Mouse (Mus musculus) left cerebral cortex, postnatal 4 days (tissue): ENCODE measurements around the gene Rec8. TPM values are rescaled to one million over a fixed set of nuclear protein-coding genes. Genes with fewer than 3 reads are reported as not detected.

Experiments used
- DNase-seq: peaks from one replicate; pipeline ENCODE4 v3.0.0-alpha.2; 2022
- intact Hi-C: fragments of 180-260 bp; cut with DNase I; formaldehyde crosslinking; loops from one replicate; pipeline ENCODE4 v1.15.1; 2025
- total RNA-seq, 2 experiments: library from RNA; stranded (reverse); gene quantifications; 2 replicates each; pipeline ENCODE4 v1.2.3; 2021

Rec8 gene
- total RNA-seq, 2 experiments from 2014 or later: 2.6 to 3.8 TPM

DNA sequence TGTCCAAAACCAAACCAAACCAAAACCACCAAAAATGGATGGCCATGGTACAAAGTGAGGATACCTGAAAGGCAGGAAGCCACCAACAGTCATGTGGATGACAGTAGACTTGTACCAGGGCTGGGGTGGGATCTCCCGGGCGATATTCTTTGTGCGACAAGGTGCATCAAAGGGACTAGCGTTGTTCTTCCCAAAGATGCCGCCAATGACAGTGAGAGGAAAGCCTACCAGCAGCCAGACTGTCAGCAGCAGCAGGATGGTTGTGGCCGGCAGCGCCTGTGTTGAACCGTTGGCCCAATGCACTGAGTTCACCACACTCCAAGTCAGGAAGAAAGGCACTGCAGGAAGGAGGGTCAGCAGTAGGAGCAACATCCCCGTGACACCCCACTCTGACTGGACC lies 20.0 kb downstream of the Rec8 start, which contains the start of gene Gm49378:
TSS of gene Gm49378 (minus strand) at position 101 of the 400 bp plus-strand sequence.
- intact Hi-C loops: no loop called here
- DNase-seq: no peak

DNA sequence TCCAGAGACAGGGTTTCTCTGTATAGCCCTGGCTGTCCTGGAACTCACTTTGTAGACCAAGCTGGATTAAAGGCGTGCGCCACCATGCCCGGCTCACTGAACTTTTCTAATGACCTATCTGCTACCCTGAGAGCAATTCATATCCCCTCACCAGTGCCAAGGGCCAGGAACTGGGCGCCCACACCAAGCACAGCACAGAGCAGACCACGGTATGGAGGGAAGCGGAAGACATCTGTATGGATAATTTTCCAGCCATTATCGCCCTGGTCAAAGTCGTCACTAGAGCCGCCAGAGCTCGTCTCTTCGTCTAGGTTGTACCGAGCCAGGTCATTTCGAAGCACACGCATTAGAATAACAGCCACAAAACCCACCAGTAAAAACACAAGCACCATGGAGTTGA lies 23.0 kb downstream of the Rec8 start:
- intact Hi-C loops: no loop called here
- DNase-seq: no peak

DNA sequence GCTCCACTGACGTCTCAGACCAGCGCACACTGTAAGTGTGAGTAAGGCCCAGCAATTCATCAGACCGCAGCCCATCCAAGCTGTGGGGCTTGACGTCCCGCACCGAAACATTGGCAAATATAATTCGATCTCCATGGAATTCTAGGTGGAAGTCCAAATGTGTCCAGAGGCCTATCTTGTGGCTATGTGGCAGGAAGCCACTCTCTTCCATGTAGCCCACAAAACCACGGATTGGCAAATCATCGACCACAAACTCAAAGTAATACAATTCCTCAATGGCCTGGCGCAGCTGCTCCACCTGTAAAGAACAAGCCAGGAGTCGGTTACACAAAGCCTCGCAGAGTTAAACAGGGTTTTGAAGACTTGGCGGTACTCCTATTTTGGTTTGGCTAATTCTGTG lies 23.5 kb downstream of the Rec8 start:
- no peak for DNase-seq
- intact Hi-C loops: no loop called here

DNA sequence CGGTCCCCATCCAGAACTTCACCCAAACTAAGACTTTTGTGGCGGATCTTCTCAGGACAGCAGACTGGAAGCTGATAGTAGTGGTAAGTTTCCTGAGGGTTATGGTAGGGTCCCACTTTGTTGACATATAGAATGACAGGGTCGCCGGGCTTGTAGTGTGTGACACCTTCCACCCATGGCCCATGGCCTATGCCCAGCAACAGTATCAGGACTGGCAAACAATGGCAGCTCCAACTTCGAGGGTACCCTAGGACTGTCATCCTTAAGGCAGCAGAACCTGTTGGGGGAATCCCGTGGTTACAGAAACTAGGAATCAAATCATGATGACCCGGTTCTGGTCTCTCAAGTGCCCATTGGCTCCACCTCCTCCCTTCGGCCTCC lies 24.8 kb downstream of the Rec8 start:
- intact Hi-C loops: no loop called here
- DNase-seq: no peak

DNA sequence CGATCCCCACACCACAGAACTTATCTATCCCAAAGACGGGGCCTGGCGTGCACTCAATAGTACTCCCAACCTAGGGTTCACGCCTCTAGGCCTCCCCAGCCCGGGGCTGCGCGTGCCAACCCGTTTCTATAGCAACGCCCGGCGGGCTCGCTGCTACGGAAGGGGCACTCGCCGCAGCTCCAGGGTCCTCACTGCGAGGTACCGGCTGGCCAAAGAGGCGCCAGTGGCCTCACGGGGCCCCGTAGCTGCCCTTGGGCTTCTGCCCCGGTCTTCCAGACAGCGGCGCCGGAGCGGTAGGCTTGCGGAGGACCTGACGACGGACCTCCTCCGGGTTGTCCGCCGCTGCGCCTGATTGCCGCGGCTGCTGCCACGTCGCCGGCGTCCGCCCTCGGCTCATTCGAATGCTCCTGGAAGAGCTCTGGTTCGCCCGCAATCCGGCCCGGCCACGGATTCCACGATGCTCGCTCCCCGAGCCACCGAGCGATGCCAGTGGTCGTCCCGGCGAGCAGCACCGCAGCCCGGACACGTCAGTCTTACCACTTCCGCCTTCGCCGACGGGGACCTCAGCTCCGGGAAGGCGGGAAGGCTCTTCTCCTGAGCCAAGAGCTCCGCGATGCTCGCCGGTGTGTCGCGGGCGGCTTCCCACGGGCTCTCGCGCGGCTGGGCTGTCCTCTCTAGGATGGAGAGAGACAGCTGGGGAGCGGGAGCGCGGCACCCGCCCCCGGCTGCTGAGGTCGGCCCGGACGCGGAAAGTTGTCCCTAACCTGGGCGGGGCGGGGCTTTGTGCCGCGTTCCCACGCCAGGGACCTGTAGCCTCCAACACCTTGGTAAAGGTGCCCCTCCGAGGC lies 25.4 kb downstream of the Rec8 start, which contains the start of gene Tm9sf1:
TSS of gene Tm9sf1 (minus strand) at position 747 of the 848 bp plus-strand sequence.
- intact Hi-C loops: no loop called here
- DNase-seq: peak; percentile 80

DNA sequence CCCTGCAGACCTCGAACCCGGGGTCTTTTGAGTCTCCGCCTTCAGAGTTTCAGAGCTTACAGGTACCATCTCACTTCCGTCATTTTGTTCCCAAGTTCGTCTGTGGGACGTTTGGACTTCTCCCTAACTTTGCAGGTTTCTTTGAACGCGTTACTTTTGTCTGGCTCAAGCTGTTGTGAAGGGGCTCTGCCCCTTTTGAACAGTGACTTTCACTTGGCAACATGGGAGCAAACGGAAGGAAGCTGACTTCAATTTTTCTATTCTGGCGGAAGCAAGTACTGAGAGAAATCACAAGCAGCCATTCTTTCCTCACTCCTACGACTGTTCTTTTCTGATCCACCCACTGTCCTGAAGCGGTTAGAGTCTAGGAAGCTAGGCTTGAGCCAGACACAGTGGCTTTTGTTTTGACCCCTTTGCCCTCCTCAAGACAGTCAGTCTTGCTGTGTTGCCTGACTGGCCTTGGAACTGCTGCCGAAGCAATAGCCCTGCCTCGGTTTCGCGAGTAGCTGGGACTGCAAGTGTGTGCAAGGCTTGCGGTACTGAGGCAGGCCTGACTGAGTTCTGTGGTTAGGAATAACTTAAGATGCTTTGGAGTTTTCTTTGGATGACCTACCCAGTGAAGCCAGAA lies 26.5 kb downstream of the Rec8 start:
- no peak for DNase-seq
- intact Hi-C loops: no loop called here

DNA sequence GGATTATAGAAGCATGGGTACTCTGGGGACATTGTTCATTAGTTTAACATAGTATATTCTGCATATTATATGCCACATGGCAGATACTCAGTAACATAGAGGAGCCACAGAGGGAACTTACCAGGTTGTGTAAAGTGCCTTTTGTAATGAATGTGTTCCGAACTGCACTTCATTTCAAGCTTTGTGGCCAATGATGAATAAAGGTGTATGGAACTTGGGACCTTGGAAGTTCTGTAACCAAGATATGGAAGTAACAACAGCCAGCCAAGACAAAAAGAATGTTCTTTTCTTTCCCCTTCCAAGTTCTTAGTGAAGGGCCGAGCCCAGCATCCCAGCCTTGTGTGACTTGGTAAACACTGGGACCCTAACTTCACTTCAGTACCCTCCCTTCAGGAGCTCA lies 32.0 kb downstream of the Rec8 start, which contains the start of gene Tssk4:
TSS of gene Tssk4 (plus strand) at position 301 of the 400 bp plus-strand sequence.
- no peak for DNase-seq
- intact Hi-C loops: no loop called here

DNA sequence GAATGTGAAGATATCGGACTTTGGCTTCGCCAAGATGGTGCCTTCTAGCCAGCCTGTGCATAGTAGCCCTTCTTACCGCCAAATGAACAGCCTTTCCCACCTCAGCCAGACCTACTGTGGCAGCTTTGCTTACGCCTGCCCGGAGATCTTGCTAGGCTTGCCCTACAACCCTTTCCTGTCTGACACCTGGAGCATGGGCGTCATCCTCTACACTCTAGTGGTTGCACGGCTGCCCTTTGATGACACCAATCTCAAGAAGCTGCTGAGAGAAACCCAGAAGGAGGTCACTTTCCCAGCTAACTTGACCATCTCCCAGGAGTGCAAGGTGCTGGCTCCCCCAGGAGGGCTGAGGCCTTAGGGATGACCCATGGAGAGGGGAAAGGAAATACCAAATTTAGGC lies 33.7 kb downstream of the Rec8 start:
- intact Hi-C loops: no loop called here
- no peak for DNase-seq

DNA sequence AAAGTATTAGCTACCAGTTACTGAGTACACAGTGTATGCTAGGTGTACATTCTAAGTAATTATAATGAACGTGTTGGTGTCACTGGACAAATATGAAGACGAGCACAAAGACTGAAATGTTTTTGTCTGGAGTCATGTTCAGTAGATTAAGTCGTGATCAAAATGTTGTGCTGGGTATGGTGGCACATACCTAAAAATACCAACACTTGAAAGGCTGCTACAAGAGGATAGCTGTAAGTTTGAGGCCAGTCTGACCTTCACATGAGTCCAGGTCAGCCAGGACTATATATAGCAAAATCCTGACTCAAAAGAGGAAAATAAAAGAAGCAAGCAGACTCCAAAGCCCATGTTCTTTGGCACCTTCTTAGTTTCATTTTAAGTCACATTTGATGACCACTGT lies 39.1 kb downstream of the Rec8 start:
- DNase-seq: no peak
- intact Hi-C loops: no loop called here

DNA sequence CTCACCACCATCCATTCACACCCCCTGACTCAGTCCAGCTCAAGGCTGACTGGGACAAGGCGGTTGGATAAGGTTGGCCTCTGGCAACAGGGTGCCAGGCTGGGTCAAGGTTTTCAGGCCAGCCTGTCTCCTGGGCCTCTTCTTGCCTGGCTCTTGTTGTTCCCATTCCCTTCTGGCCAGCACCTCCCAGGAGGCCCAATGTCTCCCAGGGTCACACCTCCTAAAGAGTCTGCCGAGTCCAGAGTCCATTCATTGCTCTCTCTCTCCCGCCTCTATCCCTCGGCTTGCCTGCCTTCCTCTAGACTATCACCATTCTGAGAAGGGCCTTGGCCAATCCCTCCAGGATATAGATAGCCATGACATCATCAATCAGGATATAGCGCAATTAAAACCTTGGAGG lies 40.2 kb downstream of the Rec8 start:
- intact Hi-C loops: no loop called here
- DNase-seq: no peak

DNA sequence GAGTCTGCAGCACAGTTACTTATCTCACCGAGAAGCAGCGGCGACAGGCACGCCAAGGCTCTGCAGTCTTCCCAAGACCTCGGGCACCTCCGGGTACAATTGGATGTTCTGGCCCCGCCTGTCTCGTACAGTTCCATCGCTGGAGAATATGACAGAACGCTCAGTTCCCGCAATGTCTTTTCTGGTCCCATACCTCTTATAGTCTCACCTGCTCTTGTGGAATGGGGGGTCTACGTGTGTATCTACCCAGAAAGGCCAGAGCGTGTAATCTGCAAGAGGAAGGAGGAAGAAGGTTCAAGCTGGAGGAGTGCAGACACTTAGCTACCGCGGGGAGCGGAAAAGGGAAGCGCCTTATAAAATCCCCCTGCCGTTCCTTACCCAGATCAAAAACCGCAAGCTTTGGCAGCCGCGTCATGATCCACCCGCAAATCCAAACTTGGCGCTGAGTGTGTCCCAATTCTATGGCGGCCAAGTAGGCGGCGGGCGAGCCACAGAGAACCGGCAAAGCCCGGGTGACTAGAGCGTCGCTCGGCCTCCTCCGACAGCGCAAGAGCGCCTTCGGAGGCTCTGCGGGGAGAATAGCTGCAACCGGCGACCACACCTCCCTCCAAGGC lies 42.2 kb downstream of the Rec8 start, which contains the start of gene Mdp1:
TSS of gene Mdp1 (minus strand) at position 549 of the 614 bp plus-strand sequence.
- peak; percentile 78 for DNase-seq
- intact Hi-C loops: no loop called here

- intact Hi-C loops: no loop called here
Measured at GRCm38 (mm10) chr14:55660636-55661035, 42.8 kb downstream of the Rec8 start.

DNA sequence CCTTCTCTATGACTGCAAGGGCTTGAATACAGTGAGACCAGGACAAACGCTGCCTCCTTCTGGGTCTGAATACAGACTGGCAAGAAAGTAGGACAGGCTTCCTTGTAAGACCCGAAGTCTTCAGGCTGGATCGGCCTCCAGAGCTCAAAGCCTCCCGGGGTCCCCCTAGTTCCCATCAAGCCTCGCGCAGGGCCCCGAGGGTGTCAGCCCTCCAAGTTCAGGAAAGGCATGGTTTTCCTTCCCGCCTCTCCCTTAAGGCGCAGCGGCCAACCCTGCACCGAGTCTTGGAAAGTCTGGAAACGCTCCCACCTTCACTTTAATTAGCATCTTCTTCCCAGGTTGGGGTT lies 53.6 kb downstream of the Rec8 start:
- intact Hi-C loops: no loop called here
- DNase-seq: no peak

More at GRCm38 (mm10) chr14:55660636-55661035, 42.8 kb downstream of the Rec8 start:
- DNase-seq: no peak

GRCm38 (mm10) chr14:55671833-55672740 lies 54.2 kb downstream of the Rec8 start, which contains the start of the genes Gmpr2 and Nedd8:
TSS of gene Gmpr2 (plus strand) at chr14:55671941.
TSS of gene Nedd8 (minus strand) at chr14:55672124.
- DNase-seq: peak; percentile 87
- intact Hi-C loops: no loop called here

GRCm38 (mm10) chr14:55672741-55673060 lies 54.9 kb downstream of the Rec8 start:
- no peak for DNase-seq

More at GRCm38 (mm10) chr14:55672741-55673060, 54.9 kb downstream of the Rec8 start:
- intact Hi-C loops: no loop called here

Other genes starting within 250 kb of the Rec8 start
- gene Dhrs4, start 139.3 kb upstream of the Rec8 start, total RNA-seq: 10 to 100 TPM; 13.6 to 14.9 TPM
- 100 to 1,000 TPM; 151 to 183 TPM for gene Carmil3, start 127.4 kb upstream of the Rec8 start, total RNA-seq
- gene Cpne6, start 107.6 kb upstream of the Rec8 start, total RNA-seq: 10 to 100 TPM; 53.1 to 61.7 TPM
- under 1 TPM; 0.20 to 0.42 TPM for gene Nrl, start 93.1 kb upstream of the Rec8 start, total RNA-seq
- gene Pck2, start 77.8 kb upstream of the Rec8 start, total RNA-seq: 10 to 100 TPM; 13.6 to 14.3 TPM
- 10 to 100 TPM; 61.2 to 66.4 TPM for gene Dcaf11, start 58.0 kb upstream of the Rec8 start, total RNA-seq
- gene A730061H03Rik, start 57.6 kb upstream of the Rec8 start, total RNA-seq: not detected
- not detected for gene Fitm1, start 42.4 kb upstream of the Rec8 start, total RNA-seq
- 100 to 1,000 TPM; 111 to 112 TPM for gene Psme1, start 39.9 kb upstream of the Rec8 start, total RNA-seq
- gene Emc9, start 32.7 kb upstream of the Rec8 start, total RNA-seq: 10 to 100 TPM; 27.8 to 36.4 TPM
- 100 to 1,000 TPM in 1 of 2 experiments, 10 to 100 TPM in 1; 98.8 to 106 TPM for gene Psme2, start 26.9 kb upstream of the Rec8 start, total RNA-seq
- gene Rnf31, start 26.3 kb upstream of the Rec8 start, total RNA-seq: 10 to 100 TPM; 33.3 to 47.7 TPM
- gene Irf9, start 14.5 kb upstream of the Rec8 start, total RNA-seq: 10 to 100 TPM; 11.5 to 15.7 TPM
- gene Ipo4, start 17.9 kb downstream of the Rec8 start, total RNA-seq: 100 to 1,000 TPM; 161 to 176 TPM
- gene Gm49378, start 19.9 kb downstream of the Rec8 start, total RNA-seq: 1 to 10 TPM; 4.0 to 4.1 TPM
- 10 to 100 TPM; 35.3 to 41.1 TPM for gene Tm9sf1, start 25.8 kb downstream of the Rec8 start, total RNA-seq
- 1 to 10 TPM; 1.2 to 2.4 TPM for gene Tssk4, start 32.1 kb downstream of the Rec8 start, total RNA-seq
- gene Mdp1, start 42.5 kb downstream of the Rec8 start, total RNA-seq: 10 to 100 TPM; 44.6 to 44.7 TPM
- gene Gmpr2, start 53.9 kb downstream of the Rec8 start, total RNA-seq: 10 to 100 TPM; 33.8 to 35.4 TPM
- gene Nedd8, start 54.1 kb downstream of the Rec8 start, total RNA-seq: 100 to 1,000 TPM; 347 to 384 TPM
- gene Tinf2, start 63.8 kb downstream of the Rec8 start, total RNA-seq: 10 to 100 TPM; 11.8 to 15.6 TPM
- under 1 TPM in 1 of 2 experiments, not detected in 1; 0.32 TPM for gene Tgm1, start 95.9 kb downstream of the Rec8 start, total RNA-seq
- gene Rabggta, start 104.2 kb downstream of the Rec8 start, total RNA-seq: 10 to 100 TPM; 55.2 to 55.8 TPM
- 10 to 100 TPM; 63.2 to 75.1 TPM for gene Dhrs1, start 127.7 kb downstream of the Rec8 start, total RNA-seq
- 10 to 100 TPM; 19.5 to 20.1 TPM for gene Nop9, start 127.7 kb downstream of the Rec8 start, total RNA-seq
- under 1 TPM in 1 of 2 experiments, not detected in 1; 0.90 TPM for gene Cideb, start 140.4 kb downstream of the Rec8 start, total RNA-seq
- 1 to 10 TPM in 1 of 2 experiments, under 1 TPM in 1; 0.79 to 1.0 TPM for gene Ltb4r2, start 143.4 kb downstream of the Rec8 start, total RNA-seq
- gene Ltb4r1, start 147.9 kb downstream of the Rec8 start, total RNA-seq: 1 to 10 TPM; 1.0 to 1.4 TPM
- gene Adcy4, start 166.1 kb downstream of the Rec8 start, total RNA-seq: 1 to 10 TPM; 4.6 to 5.2 TPM
- gene Ripk3, start 170.8 kb downstream of the Rec8 start, total RNA-seq: 1 to 10 TPM; 1.4 to 1.8 TPM
- 1 to 10 TPM; 8.2 TPM for gene Nfatc4, start 205.1 kb downstream of the Rec8 start, total RNA-seq
- gene Nynrin, start 236.0 kb downstream of the Rec8 start, total RNA-seq: 10 to 100 TPM; 39.1 to 40.9 TPM